Mouse (Mus musculus): ENCODE measurements around the gene Bok. TPM values are rescaled to one million over a fixed set of nuclear protein-coding genes. Genes with fewer than 3 reads are reported as not detected.

The Bok gene
- total RNA-seq, 4 experiments from 2014 or later = 0.41 to 1.2 (median 1.0) TPM

- DNase-seq (ENCODE audit: low spot score in 2 of 2) = no peak
These were observed 56.5 kb downstream of the Bok start for GRCm38 (mm10) chr1:93741987-93742386.

GRCm38 (mm10) chr1:93742910-93743309, 57.5 kb downstream of the Bok start:
- no peak for DNase-seq (ENCODE audit: low spot score in 2 of 2)

Other genes starting within 250 kb of the Bok start
- 100 to 1,000 TPM; 315 to 387 (median 363) TPM for gene Hdlbp, start 206.8 kb upstream of the Bok start, total RNA-seq (2022)
- 10 to 100 TPM; 12.9 to 16.0 (median 15.2) TPM for gene Farp2, start 173.6 kb upstream of the Bok start, total RNA-seq (2022)
- 100 to 1,000 TPM in 2 of 4 experiments, 10 to 100 TPM in 2; 89.9 to 104 (median 96.5) TPM for gene Stk25, start 27.0 kb upstream of the Bok start, total RNA-seq (2022)
- 10 to 100 TPM; 26.7 to 33.4 (median 29.2) TPM for gene Atg4b, start 65.8 kb downstream of the Bok start, total RNA-seq (2022)
- 100 to 1,000 TPM in 1 of 4 experiments, 10 to 100 TPM in 3; 66.2 to 113 (median 91.9) TPM for gene Thap4, start 69.2 kb downstream of the Bok start, total RNA-seq (2022)
- gene Dtymk, start 116.3 kb downstream of the Bok start, total RNA-seq (2022) = 10 to 100 TPM; 14.8 to 17.3 (median 16.1) TPM
- 1 to 10 TPM; 3.7 to 6.6 (median 4.0) TPM for gene Ing5, start 118.3 kb downstream of the Bok start, total RNA-seq (2022)
- 10 to 100 TPM; 22.7 to 25.0 (median 24.4) TPM for gene D2hgdh, start 139.2 kb downstream of the Bok start, total RNA-seq (2022)
- gene Gal3st2, start 175.6 kb downstream of the Bok start, total RNA-seq (2022) = not detected
- under 1 TPM in 2 of 4 experiments, not detected in 2; 0.12 to 0.16 TPM for gene Gal3st2b, start 232.7 kb downstream of the Bok start, total RNA-seq (2022)

Measured in gastrocnemius, adult 8-10 months (tissue).